Mouse (Mus musculus): ENCODE measurements around the gene Lcat. TPM values are rescaled to one million over a fixed set of nuclear protein-coding genes. Genes with fewer than 3 reads are reported as not detected.
"Not testable (repeated sequence)": the region's sequence is repeated elsewhere in the genome, so short reads cannot be mapped to it uniquely, and the experiment has no call there.

Lcat gene
- polyA plus RNA-seq (2016; fragmentation: Nextera tagmentation; extraction: Ambion mirVana), result 0.54 and 0.56 TPM in 2 replicates

GRCm38 (mm10) chr8:105943321-105943739 is at the start of gene Lcat:
Lcat (minus strand) TSS chr8:105943382.
- Histone ChIP-seq H3K36me3 (replicated peaks) (no peaks in the 10 kb centered on the region), H3K4me1 (peaks cover 1% of the 10 kb centered on the region), H3K9ac (no peak within 1 kb of the TSS), H3K4me2 (no peak within 1 kb of the TSS), H3K27me3 (no peaks in the 10 kb centered on the region), H3K4me3 (replicated peaks) (no peak within 1 kb of the TSS), H3K9me3 (no peaks in the 10 kb centered on the region), H3K27ac (no peak within 1 kb of the TSS)
- 62% methylated on average over 8 of the region's 8 CpGs for WGBS
- ATAC-seq (ENCODE audit: low FRiP score), result no peak

GRCm38 (mm10) chr8:105992499-105992898 is 49.3 kb upstream of the Lcat start:
- Histone ChIP-seq H3K36me3 (replicated peaks) (no peaks in the 10 kb centered on the region), H3K9ac (no peak overlapping the region), H3K27ac (no peak overlapping the region), H3K4me1 (no peaks in the 10 kb centered on the region), H3K9me3 (no peaks in the 10 kb centered on the region), H3K4me3 (replicated peaks) (no peak overlapping the region), H3K4me2 (no peak overlapping the region), H3K27me3 (no peaks in the 10 kb centered on the region)
- WGBS, result 64% methylated on average over 5 of the region's 5 CpGs
- ATAC-seq (ENCODE audit: low FRiP score), result no peak

GRCm38 (mm10) chr8:105991546-105991945 is 48.4 kb upstream of the Lcat start:
- Histone ChIP-seq H3K9me3 (no peaks in the 10 kb centered on the region), H3K27ac (no peak overlapping the region), H3K27me3 (no peaks in the 10 kb centered on the region), H3K4me3 (replicated peaks) (no peak overlapping the region), H3K4me1 (no peaks in the 10 kb centered on the region), H3K9ac (no peak overlapping the region), H3K4me2 (no peak overlapping the region), H3K36me3 (replicated peaks) (no peaks in the 10 kb centered on the region)
- 87% methylated on average over 2 of the region's 2 CpGs for WGBS
- no peak for ATAC-seq (ENCODE audit: low FRiP score)

GRCm38 (mm10) chr8:105990856-105991387 is 47.7 kb upstream of the Lcat start, which contains the start of gene Dus2:
Dus2 (plus strand) TSS chr8:105991337.
- peak; percentile 65 for ATAC-seq (ENCODE audit: low FRiP score)
- WGBS, result 11% methylated on average over 15 of the region's 15 CpGs
- no peak within 1 kb of the TSS for H3K9ac ChIP-seq
- no peaks in the 10 kb centered on the region for H3K4me1 ChIP-seq
- H3K27me3 ChIP-seq, result no peaks in the 10 kb centered on the region
- no peaks in the 10 kb centered on the region for H3K9me3 ChIP-seq
- no peak within 1 kb of the TSS for H3K27ac ChIP-seq
- no peak within 1 kb of the TSS for H3K4me3 ChIP-seq (replicated peaks)
- no peaks in the 10 kb centered on the region for H3K36me3 ChIP-seq (replicated peaks)
- H3K4me2 ChIP-seq, result peak within 1 kb of the TSS; percentile 22; the same call in 1 of the 2 replicates

- H3K27ac ChIP-seq, result no peak overlapping the region
- H3K9ac ChIP-seq, result no peak overlapping the region
- ATAC-seq (ENCODE audit: low FRiP score), result no peak
- no peak overlapping the region for H3K4me3 ChIP-seq (replicated peaks)
- no peaks in the 10 kb centered on the region for H3K9me3 ChIP-seq
- 83% methylated on average over 11 of the region's 11 CpGs for WGBS
- H3K36me3 ChIP-seq (replicated peaks), result no peaks in the 10 kb centered on the region
- H3K27me3 ChIP-seq, result no peaks in the 10 kb centered on the region
- H3K4me2 ChIP-seq, result no peak overlapping the region
- H3K4me1 ChIP-seq, result no peaks in the 10 kb centered on the region
Observed at GRCm38 (mm10) chr8:105988546-105988945, 45.4 kb upstream of the Lcat start.

GRCm38 (mm10) chr8:105983406-105983805 is 40.2 kb upstream of the Lcat start:
- WGBS, result 84% methylated on average over 11 of the region's 11 CpGs
- not testable (repeated sequence) for H3K27ac ChIP-seq; H3K4me3 ChIP-seq (replicated peaks); H3K4me1 ChIP-seq; H3K27me3 ChIP-seq; H3K36me3 ChIP-seq (replicated peaks); ATAC-seq (ENCODE audit: low FRiP score); H3K9ac ChIP-seq; H3K4me2 ChIP-seq; H3K9me3 ChIP-seq

GRCm38 (mm10) chr8:105981146-105981545 is 38.0 kb upstream of the Lcat start:
- Histone ChIP-seq H3K9ac (no peak overlapping the region), H3K36me3 (replicated peaks) (no peaks in the 10 kb centered on the region), H3K27me3 (no peaks in the 10 kb centered on the region), H3K4me3 (replicated peaks) (no peak overlapping the region), H3K9me3 (no peaks in the 10 kb centered on the region), H3K27ac (no peak overlapping the region), H3K4me2 (no peak overlapping the region), H3K4me1 (no peaks in the 10 kb centered on the region)
- WGBS, result 100% methylated on average over 1 of the region's 1 CpGs
- ATAC-seq (ENCODE audit: low FRiP score), result no peak

GRCm38 (mm10) chr8:105979325-105979724 is 36.1 kb upstream of the Lcat start, which contains the start of gene Dpep3:
Dpep3 (minus strand) TSS chr8:105979429.
- Histone ChIP-seq H3K4me1 (no peaks in the 10 kb centered on the region), H3K27me3 (no peaks in the 10 kb centered on the region), H3K36me3 (replicated peaks) (no peaks in the 10 kb centered on the region), H3K4me2 (no peak within 1 kb of the TSS), H3K9ac (no peak within 1 kb of the TSS), H3K27ac (no peak within 1 kb of the TSS), H3K9me3 (no peaks in the 10 kb centered on the region), H3K4me3 (replicated peaks) (no peak within 1 kb of the TSS)
- ATAC-seq (ENCODE audit: low FRiP score), result no peak
- 92% methylated on average over 15 of the region's 15 CpGs for WGBS

GRCm38 (mm10) chr8:105975363-105975762 is 32.2 kb upstream of the Lcat start:
- no peaks in the 10 kb centered on the region for H3K36me3 ChIP-seq (replicated peaks)
- 51% methylated on average over 7 of the region's 7 CpGs for WGBS
- H3K4me3 ChIP-seq (replicated peaks), result no peak overlapping the region
- no peaks in the 10 kb centered on the region for H3K27me3 ChIP-seq
- no peaks in the 10 kb centered on the region for H3K4me1 ChIP-seq
- H3K9me3 ChIP-seq, result no peaks in the 10 kb centered on the region
- no peak for ATAC-seq (ENCODE audit: low FRiP score)
- H3K4me2 ChIP-seq, result no peak overlapping the region
- H3K9ac ChIP-seq, result no peak overlapping the region
- no peak overlapping the region for H3K27ac ChIP-seq

GRCm38 (mm10) chr8:105971019-105971720 is 28.0 kb upstream of the Lcat start:
- Histone ChIP-seq H3K27ac (no peak overlapping the region), H3K4me3 (replicated peaks) (no peak overlapping the region), H3K27me3 (peaks cover 20% of the 10 kb centered on the region), H3K9me3 (no peaks in the 10 kb centered on the region), H3K4me1 (peaks cover 8% of the 10 kb centered on the region), H3K4me2 (no peak overlapping the region), H3K36me3 (replicated peaks) (no peaks in the 10 kb centered on the region), H3K9ac (no peak overlapping the region)
- 71% methylated on average over 8 of the region's 8 CpGs for WGBS
- ATAC-seq (ENCODE audit: low FRiP score), result no peak

- WGBS, result 76% methylated on average over 1 of the region's 1 CpGs
- Histone ChIP-seq H3K9ac (no peak overlapping the region), H3K27me3 (peaks cover 38% of the 10 kb centered on the region), H3K4me2 (no peak overlapping the region), H3K27ac (no peak overlapping the region), H3K4me3 (replicated peaks) (no peak overlapping the region), H3K4me1 (peaks cover 22% of the 10 kb centered on the region), H3K9me3 (no peaks in the 10 kb centered on the region), H3K36me3 (replicated peaks) (no peaks in the 10 kb centered on the region)
- ATAC-seq (ENCODE audit: low FRiP score), result no peak
Observed at GRCm38 (mm10) chr8:105969367-105969766, 26.2 kb upstream of the Lcat start.

GRCm38 (mm10) chr8:105966692-105967311 is 23.6 kb upstream of the Lcat start:
- Histone ChIP-seq H3K9ac (no peak overlapping the region), H3K36me3 (replicated peaks) (no peaks in the 10 kb centered on the region), H3K27ac (no peak overlapping the region), H3K4me2 (peak overlapping the region; percentile 76), H3K4me1 (peaks cover 22% of the 10 kb centered on the region), H3K27me3 (peaks cover 47% of the 10 kb centered on the region), H3K9me3 (no peaks in the 10 kb centered on the region), H3K4me3 (replicated peaks) (no peak overlapping the region)
- WGBS, result 5% methylated on average over 19 of the region's 19 CpGs
- ATAC-seq (ENCODE audit: low FRiP score), result no peak
